31 mouse cellular contexts compared by ENCODE assay signal in genomic region chr8:126772748-126773147, GRCm38 (mm10).
DNase-seq lines count a peak whose midpoint lies in the region; ATAC-seq lines count a peak whose summit lies in the region.
"Had no signal": no experiment of that assay in that cellular context is flagged by ENCODE, and none has a peak within 500 bp of the region (broad histone marks: within the 10 kb centered on the region; RNA-seq: fewer than 3 reads in every experiment).

No protein-coding gene starts in this region.

- no peaks in the 10 kb centered on the region; the same call in 1 of the 2 replicates for H3K9me3 ChIP-seq in kidney, embryonic 16.5 days (ENCODE audit: low read length)
- H3K9me3 ChIP-seq: embryonic facial prominence, embryonic 10.5 days; embryonic facial prominence, embryonic 13.5 days; forebrain, embryonic 12.5 days; forebrain, embryonic 15.5 days; G1E; heart, embryonic 10.5 days; hindbrain, embryonic 13.5 days had no signal

- no peaks in the 10 kb centered on the region for H3K27me3 ChIP-seq in kidney, embryonic 16.5 days (ENCODE audit: insufficient read depth, low read length)
- H3K27me3 ChIP-seq: CH12.LX; embryonic facial prominence, embryonic 13.5 days; forebrain, embryonic 12.5 days; forebrain, embryonic 15.5 days; heart, embryonic 13.5 days; hindbrain, embryonic 13.5 days; Patski had no signal

- intact Hi-C loops in heart, postnatal 25 days (cut with DNase I) = no loop called here

- H3K36me3 ChIP-seq in kidney, embryonic 16.5 days (ENCODE audit: insufficient read depth, low read length) = no peaks in the 10 kb centered on the region
- H3K36me3 ChIP-seq: embryonic facial prominence, embryonic 10.5 days; embryonic facial prominence, embryonic 13.5 days; forebrain, embryonic 12.5 days; forebrain, embryonic 15.5 days; G1E; heart, embryonic 10.5 days; heart, embryonic 13.5 days; hindbrain, embryonic 10.5 days; hindbrain, embryonic 13.5 days had no signal

- no peak overlapping the region for H3K4me2 ChIP-seq in kidney, embryonic 16.5 days (replicated peaks; ENCODE audit: low read depth, low read length)
- H3K4me2 ChIP-seq: embryonic facial prominence, embryonic 13.5 days; forebrain, embryonic 12.5 days; forebrain, embryonic 15.5 days; heart, embryonic 13.5 days; hindbrain, embryonic 13.5 days had no signal

- ATAC-seq in kidney, embryonic 16.5 days (ENCODE audit: low FRiP score, low TSS enrichment) = no peak
- ATAC-seq: forebrain, embryonic 15.5 days; hindbrain, embryonic 16.5 days; Patski had no signal

- 43% methylated on average over 11 of the region's 11 CpGs for WGBS in kidney, embryonic 16.5 days

- peaks cover 9% of the 10 kb centered on the region; the same call in 1 of the 2 replicates for H3K4me1 ChIP-seq in kidney, embryonic 16.5 days (ENCODE audit: insufficient read depth, low read length)
- H3K4me1 ChIP-seq: embryonic facial prominence, embryonic 10.5 days; embryonic facial prominence, embryonic 13.5 days; forebrain, embryonic 12.5 days; forebrain, embryonic 15.5 days; hindbrain, embryonic 10.5 days; hindbrain, embryonic 13.5 days had no signal

- DNase-seq in heart, postnatal 4 days = peak; percentile 23
- DNase-seq in heart, postnatal 25 days (ENCODE audit: low spot score) = no peak
- DNase-seq in kidney, adult 9 months = peak; percentile 31
- DNase-seq in kidney, postnatal 14 days = peak; percentile 31
- no peak for DNase-seq in kidney, adult 11 months
- peak; percentile 28 to 36 for DNase-seq in kidney, postnatal 4 days
- no peak for DNase-seq in spleen, postnatal 4 days (ENCODE audit: low spot score in 2 of 2)
- DNase-seq: adrenal gland, postnatal 10 days; B cell, adult 2 months; cerebellum, adult 18-20 months; cerebellum, adult 9-10 months; cerebellum, postnatal 25 days; embryo, embryonic 11 days; gastrocnemius, postnatal 10 days; gastrocnemius, postnatal 36 days; heart, adult 2 months; heart, postnatal 14 days had no signal

- H3K27ac ChIP-seq in kidney, embryonic 16.5 days (ENCODE audit: low read length) = no peak overlapping the region
- H3K27ac ChIP-seq: embryonic facial prominence, embryonic 10.5 days; embryonic facial prominence, embryonic 13.5 days; forebrain, embryonic 12.5 days; forebrain, embryonic 15.5 days; heart, adult 2 months; heart, embryonic 10.5 days; heart, embryonic 13.5 days; hindbrain, embryonic 10.5 days; hindbrain, embryonic 13.5 days had no signal

- H3K9ac ChIP-seq in kidney, embryonic 16.5 days (replicated peaks; ENCODE audit: low read length) = no peak overlapping the region
- H3K9ac ChIP-seq: embryonic facial prominence, embryonic 13.5 days; forebrain, embryonic 12.5 days; forebrain, embryonic 15.5 days; heart, embryonic 13.5 days; hindbrain, embryonic 13.5 days had no signal

- H3K4me3 ChIP-seq in kidney, embryonic 16.5 days (ENCODE audit: low read length) = no peak overlapping the region
- H3K4me3 ChIP-seq: embryonic facial prominence, embryonic 10.5 days; embryonic facial prominence, embryonic 13.5 days; erythroblast, embryonic 14.5 days; forebrain, embryonic 12.5 days; forebrain, embryonic 15.5 days; heart, adult 2 months; heart, embryonic 10.5 days; heart, embryonic 13.5 days; hindbrain, embryonic 10.5 days; hindbrain, embryonic 13.5 days had no signal

Comparison
In these comparisons a context has a peak if more than half of its experiments do, and no peak if none do; other contexts are left out.
1. DNase-seq: peak in heart, postnatal 4 days (single experiment), kidney, adult 9 months (single experiment), kidney, postnatal 14 days (single experiment) and kidney, postnatal 4 days (2 of 2); none in heart, postnatal 25 days (single experiment), kidney, adult 11 months (single experiment) and spleen, postnatal 4 days (0 of 2).